ENCODE assay signal across 10 mouse cellular contexts in the genomic region with DNA sequence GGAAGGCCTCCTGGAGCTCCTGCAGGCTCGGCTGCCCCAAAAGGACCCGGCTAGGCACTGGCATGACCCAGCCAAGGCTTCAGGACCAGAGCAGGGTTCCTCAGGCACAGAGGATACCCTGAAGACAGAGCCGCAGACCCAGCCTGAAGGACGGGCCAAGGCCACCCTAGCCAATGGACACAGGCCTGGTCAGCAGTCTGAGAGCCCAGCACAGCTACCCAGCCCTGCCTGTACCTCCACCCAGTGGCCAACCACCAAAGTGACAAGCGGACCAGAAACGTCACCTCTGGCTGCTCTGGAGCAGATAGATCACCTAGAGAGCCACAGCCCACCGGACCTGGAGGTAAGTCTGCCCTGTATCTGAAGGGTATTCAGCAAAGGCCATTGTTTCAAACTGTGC. TPM values are rescaled to one million over a fixed set of nuclear protein-coding genes. Genes with fewer than 3 reads are reported as not detected.
DNase-seq lines count a peak whose midpoint lies in the region; TF ChIP-seq lines count a peak whose summit lies in the region.
"Had no signal": no experiment of that assay in that cellular context is flagged by ENCODE, and none has a peak within 500 bp of the region (broad histone marks: within the 10 kb centered on the region; RNA-seq: fewer than 3 reads in every experiment).

No protein-coding gene starts in this region.

- TF ChIP-seq CTCF in cerebellum, adult 2 months (IDR thresholded peaks at IDR 0.05; ENCODE audit: borderline replicate concordance, insufficient read depth, low read depth, low read length) = peak; percentile 57; the same call in 1 of the 2 replicates
- TF ChIP-seq CTCF in kidney, adult 2 months (conservative IDR thresholded peaks at IDR 0.05; ENCODE audit: insufficient read depth, insufficient read length, low read depth, low read length) = no peak; the same call in 1 of the 2 replicates

- WGBS in cerebellum, adult 2 months = 77% methylated on average over 7 of the region's 7 CpGs
- 74% methylated on average over 7 of the region's 7 CpGs for WGBS in kidney, adult 2 months
- WGBS in limb, embryonic 10.5 days = 76% methylated on average over 7 of the region's 7 CpGs

- no peak overlapping the region for H3K4me3 ChIP-seq in cerebellum, adult 2 months (replicated peaks; ENCODE audit: insufficient read depth, low read depth, low read length)
- H3K4me3 ChIP-seq in kidney, adult 2 months (ENCODE audit: insufficient read depth, low read depth, low read length) = no peak overlapping the region
- H3K4me3 ChIP-seq in limb, embryonic 10.5 days = no peak overlapping the region

- no peaks in the 10 kb centered on the region for H3K36me3 ChIP-seq in kidney, adult 2 months (ENCODE audit: control insufficient read depth, insufficient read depth, low read length)
- H3K36me3 ChIP-seq in limb, embryonic 10.5 days = peaks cover 27% of the 10 kb centered on the region; the same call in 1 of the 2 replicates

- H3K27me3 ChIP-seq in cerebellum, adult 2 months (ENCODE audit: control insufficient read depth, insufficient read depth, low read length) = no peaks in the 10 kb centered on the region
- no peaks in the 10 kb centered on the region for H3K27me3 ChIP-seq in kidney, adult 2 months (replicated peaks; ENCODE audit: control insufficient read depth, insufficient read depth, low read length)
- H3K27me3 ChIP-seq in limb, embryonic 10.5 days (ENCODE audit: low read depth, poor library complexity, severe bottlenecking) = no peaks in the 10 kb centered on the region

- no peak overlapping the region for H3K27ac ChIP-seq in cerebellum, adult 2 months (ENCODE audit: insufficient read depth, low read length)
- H3K27ac ChIP-seq in kidney, adult 2 months (ENCODE audit: insufficient read depth, low read depth, low read length) = no peak overlapping the region
- H3K27ac ChIP-seq in limb, embryonic 10.5 days = 0 out of 2 replicates have a peak overlapping the region, but pooled peaks have one; percentile 10
- H3K27ac ChIP-seq: hindbrain, embryonic 14.5 days had no signal

- H3K4me1 ChIP-seq in cerebellum, adult 2 months (ENCODE audit: control insufficient read depth, insufficient read depth, low read length) = no peaks in the 10 kb centered on the region
- H3K4me1 ChIP-seq in kidney, adult 2 months (ENCODE audit: control insufficient read depth, insufficient read depth, low read length) = no peaks in the 10 kb centered on the region
- H3K4me1 ChIP-seq in limb, embryonic 10.5 days = peaks cover 18% of the 10 kb centered on the region

- no peak for TF ChIP-seq POLR2A in cerebellum, adult 2 months (IDR thresholded peaks at IDR 0.05; ENCODE audit: borderline replicate concordance, insufficient read depth, low read length)
- no peak for TF ChIP-seq POLR2A in kidney, adult 2 months (IDR thresholded peaks at IDR 0.05; ENCODE audit: low read depth, low read length)

- peak in 1 of 2 experiments; percentile 31 for DNase-seq in cerebellum, adult 2 months
- DNase-seq in cerebellum, adult 9-10 months = no peak
- DNase-seq in kidney, adult 2 months = peak; percentile 18
- no peak for DNase-seq in kidney, adult 11 months
- peak; percentile 49 for DNase-seq in ovary, adult 18-20 months (ENCODE audit: low spot score)
- no peak for DNase-seq in ovary, postnatal 10 days (ENCODE audit: low spot score)
- DNase-seq in limb, embryonic 10.5 days (ENCODE audit: low spot score) = no peak
- no peak for DNase-seq in right cerebral cortex, postnatal 4 days
- DNase-seq: B cell, adult 2 months had no signal

- H3K9me3 ChIP-seq in limb, embryonic 10.5 days (replicated peaks) = no peaks in the 10 kb centered on the region

RNA-seq across cellular contexts. Expression of a gene that starts 26.4 kb away (rescaled TPM):
- 35.3 and 39.4 TPM in 2 replicates for polyA plus RNA-seq in cerebellum, adult 2 months (2012; rRNA removed)
- 41.8 and 47.6 TPM in 2 replicates for polyA plus RNA-seq in kidney, adult 2 months (2012; rRNA removed)
- 47.9 and 54.6 TPM in 2 replicates for polyA plus RNA-seq in limb, embryonic 10.5 days (2016; fragmentation: Nextera tagmentation; extraction: Ambion mirVana)

RNA-seq across cellular contexts. Expression of a gene that starts 39.2 kb away (rescaled TPM):
- polyA plus RNA-seq in cerebellum, adult 2 months (2012; rRNA removed) = 30.7 and 34.4 TPM in 2 replicates
- 19.3 and 24.1 TPM in 2 replicates for polyA plus RNA-seq in kidney, adult 2 months (2012; rRNA removed)
- 70.6 and 84.9 TPM in 2 replicates for polyA plus RNA-seq in limb, embryonic 10.5 days (2016; fragmentation: Nextera tagmentation; extraction: Ambion mirVana)

RNA-seq across cellular contexts. Expression of a gene that starts 47.4 kb away (rescaled TPM):
- 64.7 and 71.7 TPM in 2 replicates for polyA plus RNA-seq in cerebellum, adult 2 months (2012; rRNA removed)
- polyA plus RNA-seq in kidney, adult 2 months (2012; rRNA removed) = 310 and 318 TPM in 2 replicates
- polyA plus RNA-seq in limb, embryonic 10.5 days (2016; fragmentation: Nextera tagmentation; extraction: Ambion mirVana) = 292 and 458 TPM in 2 replicates

RNA-seq across cellular contexts. Expression of a gene that starts 54.3 kb away (rescaled TPM):
- polyA plus RNA-seq in cerebellum, adult 2 months (2012; rRNA removed) = 197 and 242 TPM in 2 replicates
- 123 and 145 TPM in 2 replicates for polyA plus RNA-seq in kidney, adult 2 months (2012; rRNA removed)
- polyA plus RNA-seq in limb, embryonic 10.5 days (2016; fragmentation: Nextera tagmentation; extraction: Ambion mirVana) = 330 and 448 TPM in 2 replicates

Comparison
In these comparisons a context has a peak if more than half of its experiments do, and no peak if none do; other contexts are left out.
1. DNase-seq: peak in kidney, adult 2 months (single experiment) and ovary, adult 18-20 months (single experiment); none in cerebellum, adult 9-10 months (single experiment), kidney, adult 11 months (single experiment), ovary, postnatal 10 days (single experiment), limb, embryonic 10.5 days (single experiment) and right cerebral cortex, postnatal 4 days (single experiment).